Comparison of ENCODE assay signal across 13 mouse cellular contexts in the genomic region with DNA sequence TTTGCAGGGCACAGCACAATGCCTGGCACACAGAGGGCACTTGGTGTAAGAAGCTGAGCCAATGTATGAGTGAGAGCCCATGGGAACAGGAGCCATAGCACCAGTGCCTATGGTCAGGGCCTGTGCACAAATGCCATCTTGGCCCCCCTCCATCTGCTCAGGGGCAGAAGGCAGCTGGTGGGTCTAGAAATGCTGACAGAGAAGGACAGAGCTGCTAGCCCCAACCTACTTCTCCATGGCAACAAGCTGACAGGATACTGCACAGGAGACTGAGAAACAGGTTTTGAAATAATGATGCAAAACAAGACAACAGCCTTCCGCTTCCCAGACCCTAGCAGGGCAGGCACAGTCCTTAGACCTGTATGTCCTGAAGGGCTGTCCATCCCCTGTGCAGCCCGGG.
DNase-seq lines count a peak whose midpoint lies in the region; ATAC-seq and TF ChIP-seq lines count a peak whose summit lies in the region.
"Had no signal": no experiment of that assay in that cellular context is flagged by ENCODE, and none has a peak within 500 bp of the region (broad histone marks: within the 10 kb centered on the region; RNA-seq: fewer than 3 reads in every experiment).

No protein-coding gene starts in this region.

- H3K4me3 ChIP-seq in intestine, embryonic 14.5 days (ENCODE audit: low read depth, low read length) = no peak overlapping the region
- no peak overlapping the region for H3K4me3 ChIP-seq in intestine, postnatal 0 days (ENCODE audit: low read depth, low read length)
- H3K4me3 ChIP-seq in forebrain, embryonic 16.5 days (replicated peaks; ENCODE audit: low read length) = no peak overlapping the region
- no peak overlapping the region for H3K4me3 ChIP-seq in midbrain, embryonic 15.5 days
- H3K4me3 ChIP-seq in kidney, embryonic 15.5 days (replicated peaks) = no peak overlapping the region

- TF ChIP-seq CTCF in intestine, postnatal 0 days (IDR thresholded peaks at IDR 0.05; ENCODE audit: low read depth) = no peak

- 0 out of 2 replicates have a peak, but pooled peaks cover 3% of the 10 kb centered on the region for H3K4me1 ChIP-seq in intestine, embryonic 14.5 days (replicated peaks; ENCODE audit: control insufficient read depth, insufficient read depth, low read length)
- H3K4me1 ChIP-seq in intestine, postnatal 0 days (replicated peaks; ENCODE audit: control insufficient read depth, insufficient read depth, low read length) = peaks cover under 1% of the 10 kb centered on the region; the same call in 1 of the 2 replicates
- H3K4me1 ChIP-seq in forebrain, embryonic 16.5 days (replicated peaks; ENCODE audit: control insufficient read depth, insufficient read depth, low read length) = peaks cover 8% of the 10 kb centered on the region
- peaks cover 16% of the 10 kb centered on the region for H3K4me1 ChIP-seq in midbrain, embryonic 15.5 days
- H3K4me1 ChIP-seq in kidney, embryonic 15.5 days = no peaks in the 10 kb centered on the region

- H3K9ac ChIP-seq in intestine, embryonic 14.5 days (ENCODE audit: low read length) = no peak overlapping the region
- H3K9ac ChIP-seq in intestine, postnatal 0 days (ENCODE audit: low read depth, low read length) = no peak overlapping the region
- H3K9ac ChIP-seq in forebrain, embryonic 16.5 days (replicated peaks; ENCODE audit: low read depth, low read length) = no peak overlapping the region
- H3K9ac ChIP-seq in midbrain, embryonic 15.5 days = no peak overlapping the region
- no peak overlapping the region for H3K9ac ChIP-seq in kidney, embryonic 15.5 days

- H3K27ac ChIP-seq in intestine, embryonic 14.5 days (ENCODE audit: low read depth) = no peak overlapping the region
- H3K27ac ChIP-seq in intestine, postnatal 0 days (ENCODE audit: low read depth, low read length) = no peak overlapping the region
- no peak overlapping the region for H3K27ac ChIP-seq in forebrain, embryonic 16.5 days (ENCODE audit: low read length)
- H3K27ac ChIP-seq in midbrain, embryonic 15.5 days = peak overlapping the region; percentile 74
- H3K27ac ChIP-seq in kidney, embryonic 15.5 days = no peak overlapping the region
- H3K27ac ChIP-seq: kidney, postnatal 0 days had no signal

- no peak overlapping the region for H3K4me2 ChIP-seq in intestine, embryonic 14.5 days (ENCODE audit: low read length)
- H3K4me2 ChIP-seq in intestine, postnatal 0 days (replicated peaks; ENCODE audit: low read depth) = no peak overlapping the region
- no peak overlapping the region for H3K4me2 ChIP-seq in forebrain, embryonic 16.5 days (ENCODE audit: low read length)
- no peak overlapping the region for H3K4me2 ChIP-seq in midbrain, embryonic 15.5 days
- H3K4me2 ChIP-seq in kidney, embryonic 15.5 days = no peak overlapping the region

- peak; percentile 48; the same call in 1 of the 2 replicates for ATAC-seq in intestine, embryonic 14.5 days (replicated peaks; ENCODE audit: low FRiP score, low TSS enrichment, low read depth)
- no peak; the same call in 1 of the 2 replicates for ATAC-seq in intestine, postnatal 0 days
- ATAC-seq in forebrain, embryonic 16.5 days = peak; percentile 23; the same call in 1 of the 2 replicates
- ATAC-seq in midbrain, embryonic 15.5 days (replicated peaks) = peak; percentile 67
- no peak for ATAC-seq in kidney, embryonic 15.5 days (replicated peaks; ENCODE audit: low FRiP score)

- WGBS in intestine, embryonic 14.5 days = 69% methylated on average over 2 of the region's 2 CpGs
- WGBS in intestine, postnatal 0 days = 44% methylated on average over 2 of the region's 2 CpGs
- WGBS in forebrain, embryonic 16.5 days = 79% methylated on average over 2 of the region's 2 CpGs
- WGBS in midbrain, embryonic 15.5 days = 64% methylated on average over 2 of the region's 2 CpGs
- WGBS in kidney, embryonic 15.5 days = 85% methylated on average over 2 of the region's 2 CpGs

- H3K9me3 ChIP-seq in intestine, embryonic 14.5 days (ENCODE audit: control insufficient read depth, low read length) = peaks cover 7% of the 10 kb centered on the region; the same call in 1 of the 2 replicates
- no peaks in the 10 kb centered on the region for H3K9me3 ChIP-seq in intestine, postnatal 0 days (ENCODE audit: control insufficient read depth)
- H3K9me3 ChIP-seq in forebrain, embryonic 16.5 days (ENCODE audit: control insufficient read depth, low read length) = no peaks in the 10 kb centered on the region; the same call in 1 of the 2 replicates
- no peaks in the 10 kb centered on the region for H3K9me3 ChIP-seq in midbrain, embryonic 15.5 days
- no peaks in the 10 kb centered on the region for H3K9me3 ChIP-seq in kidney, embryonic 15.5 days (replicated peaks)

- no peaks in the 10 kb centered on the region for H3K27me3 ChIP-seq in intestine, embryonic 14.5 days (replicated peaks; ENCODE audit: control insufficient read depth, insufficient read depth, low read length)
- no peaks in the 10 kb centered on the region for H3K27me3 ChIP-seq in intestine, postnatal 0 days (replicated peaks; ENCODE audit: control insufficient read depth, insufficient read depth, low read length)
- H3K27me3 ChIP-seq in forebrain, embryonic 16.5 days (replicated peaks; ENCODE audit: control insufficient read depth, insufficient read depth, low read length) = no peaks in the 10 kb centered on the region
- no peaks in the 10 kb centered on the region for H3K27me3 ChIP-seq in midbrain, embryonic 15.5 days (replicated peaks)
- no peaks in the 10 kb centered on the region for H3K27me3 ChIP-seq in kidney, embryonic 15.5 days

- H3K36me3 ChIP-seq in intestine, embryonic 14.5 days (ENCODE audit: control insufficient read depth, insufficient read depth, low read length) = no peaks in the 10 kb centered on the region
- no peaks in the 10 kb centered on the region for H3K36me3 ChIP-seq in intestine, postnatal 0 days (ENCODE audit: control insufficient read depth, insufficient read depth)
- H3K36me3 ChIP-seq in forebrain, embryonic 16.5 days (ENCODE audit: control insufficient read depth, insufficient read depth) = no peaks in the 10 kb centered on the region
- no peaks in the 10 kb centered on the region for H3K36me3 ChIP-seq in midbrain, embryonic 15.5 days (replicated peaks)
- H3K36me3 ChIP-seq in kidney, embryonic 15.5 days = no peaks in the 10 kb centered on the region

- no peak for DNase-seq in intestine, embryonic 14.5 days (ENCODE audit: low spot score)
- DNase-seq in cerebellum, adult 18-20 months = peak; percentile 72 to 78
- DNase-seq in spleen, adult 18-20 months = no peak
- no peak for DNase-seq in right cerebral cortex, postnatal 10 days (ENCODE audit: low spot score in 2 of 2)
- DNase-seq: adrenal gland, postnatal 36 days; heart, postnatal 4 days; lung, adult 2 months; right cerebral cortex, postnatal 25 days had no signal

Comparison
In these comparisons a context has a peak if more than half of its experiments do, and no peak if none do; other contexts are left out.
1. ATAC-seq: peak in intestine, embryonic 14.5 days (single experiment), forebrain, embryonic 16.5 days (single experiment) and midbrain, embryonic 15.5 days (single experiment); none in intestine, postnatal 0 days (single experiment) and kidney, embryonic 15.5 days (single experiment).
2. DNase-seq: peak in cerebellum, adult 18-20 months (2 of 2); none in intestine, embryonic 14.5 days (single experiment), spleen, adult 18-20 months (0 of 2) and right cerebral cortex, postnatal 10 days (0 of 2).